Mouse (Mus musculus): Measurements from ENCODE around the gene Tdg.

DNA sequence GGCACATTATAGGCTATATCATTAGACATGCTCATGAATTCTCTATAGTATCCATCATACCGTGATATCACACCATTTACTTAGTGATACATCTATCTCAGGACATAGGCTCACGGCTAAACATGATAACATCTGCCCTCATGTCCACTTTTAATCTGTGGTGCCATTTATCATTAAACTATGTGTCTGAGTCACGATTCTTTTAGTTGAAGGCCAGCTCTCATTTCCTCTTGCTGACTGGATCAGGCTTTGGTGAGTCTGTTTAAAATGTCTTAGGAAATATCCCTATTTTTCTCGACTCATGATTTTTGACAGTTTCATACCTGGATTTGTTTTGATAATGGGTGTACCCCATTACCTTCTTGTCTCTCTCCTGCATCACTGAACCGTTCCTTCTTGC lies 66.3 kb downstream of the Tdg start, which contains the start of gene Hcfc2:
- TF ChIP-seq CTCF (IDR thresholded peaks at IDR 0.05; ENCODE audit: low read depth, low read length) (no peak), POLR2A (IDR thresholded peaks at IDR 0.05; ENCODE audit: insufficient read depth, low read length) (no peak)

Measured in ES-Bruce4 (cell line).